8 mouse cellular contexts compared by ENCODE assay signal in genomic region chr14:21831830-21832403, GRCm38 (mm10). TPM values are rescaled to one million over a fixed set of nuclear protein-coding genes. Genes with fewer than 3 reads are reported as not detected.
DNase-seq lines count a peak whose midpoint lies in the region; ATAC-seq and TF ChIP-seq lines count a peak whose summit lies in the region.

No protein-coding gene starts in this region.

- H3K4me2 ChIP-seq in hindbrain, embryonic 16.5 days (ENCODE audit: low read length), result peak overlapping the region; percentile 92
- H3K4me2 ChIP-seq in lung, postnatal 0 days (replicated peaks; ENCODE audit: low read depth, low read length), result peak overlapping the region; percentile 55

- peak overlapping the region; percentile 87 for H3K4me3 ChIP-seq in brown adipose tissue, adult 24 weeks (ENCODE audit: insufficient read depth, low read depth, low read length)
- peak overlapping the region; percentile 98 for H3K4me3 ChIP-seq in hindbrain, embryonic 16.5 days (ENCODE audit: low read length)
- H3K4me3 ChIP-seq in lung, postnatal 0 days (ENCODE audit: low read depth, low read length), result peak overlapping the region; percentile 91

- H3K27ac ChIP-seq in brown adipose tissue, adult 24 weeks (replicated peaks; ENCODE audit: low read depth, low read length), result peak overlapping the region; percentile 99
- H3K27ac ChIP-seq in hindbrain, embryonic 16.5 days (ENCODE audit: low read depth, low read length), result peak overlapping the region; percentile 89
- H3K27ac ChIP-seq in lung, postnatal 0 days (ENCODE audit: low read length), result peak overlapping the region; percentile 92

- H3K27me3 ChIP-seq in hindbrain, embryonic 16.5 days (replicated peaks; ENCODE audit: control insufficient read depth, insufficient read depth, low read length), result no peaks in the 10 kb centered on the region
- H3K27me3 ChIP-seq in lung, postnatal 0 days (replicated peaks; ENCODE audit: insufficient read depth, low read length), result no peaks in the 10 kb centered on the region

- H3K9me3 ChIP-seq in hindbrain, embryonic 16.5 days (ENCODE audit: control insufficient read depth, low read length), result no peaks in the 10 kb centered on the region
- no peaks in the 10 kb centered on the region for H3K9me3 ChIP-seq in lung, postnatal 0 days (ENCODE audit: low read length)

- peaks cover 13% of the 10 kb centered on the region; the same call in 1 of the 2 replicates for H3K4me1 ChIP-seq in brown adipose tissue, adult 24 weeks (ENCODE audit: control insufficient read depth, insufficient read depth, insufficient read length, low read length)
- H3K4me1 ChIP-seq in hindbrain, embryonic 16.5 days (ENCODE audit: control insufficient read depth, insufficient read depth, low read depth, low read length), result peaks cover 24% of the 10 kb centered on the region
- peaks cover 4% of the 10 kb centered on the region; the same call in 1 of the 2 replicates for H3K4me1 ChIP-seq in lung, postnatal 0 days (ENCODE audit: insufficient read depth, low read depth, low read length)

- no peak; the same call in 1 of the 2 replicates for ATAC-seq in hindbrain, embryonic 16.5 days
- ATAC-seq in lung, postnatal 0 days, result 0 out of 2 replicates have a peak, but pooled peaks have one; percentile 1
- ATAC-seq in inflammation-experienced regulatory T-cells, adult 6 months, result no peak

- H3K36me3 ChIP-seq in hindbrain, embryonic 16.5 days (ENCODE audit: control insufficient read depth, insufficient read depth, low read length), result peaks cover 13% of the 10 kb centered on the region; the same call in 1 of the 2 replicates
- H3K36me3 ChIP-seq in lung, postnatal 0 days (ENCODE audit: insufficient read depth, low read length), result peaks cover 5% of the 10 kb centered on the region; the same call in 1 of the 2 replicates

- WGBS in hindbrain, embryonic 16.5 days, result 1% methylated on average over 28 of the region's 28 CpGs
- WGBS in lung, postnatal 0 days, result under 1% methylated on average over 28 of the region's 28 CpGs

- intact Hi-C loops in left cerebral cortex, postnatal 36 days (cut with DNase I), result loop anchor here (5.0 kb wide), 1 partner anchor 80 kb away; the partner anchor contains the start of genes Dusp13 and Samd8

- no peak for TF ChIP-seq EP300 in lung, postnatal 0 days (IDR thresholded peaks at IDR 0.05)

- DNase-seq in kidney, adult 11 months, result peak; percentile 50
- DNase-seq in kidney, postnatal 14 days, result no peak
- DNase-seq in lung, postnatal 0 days (ENCODE audit: low spot score), result peak; percentile 81
- DNase-seq in left cerebral cortex, postnatal 36 days (ENCODE audit: low spot score in 2 of 2), result no peak
- DNase-seq in right cerebral cortex, adult 2 months (ENCODE audit: low spot score in 2 of 2), result no peak

- 0 out of 2 replicates have a peak, but pooled peaks have one; percentile 1 for TF ChIP-seq CTCF in lung, postnatal 0 days (IDR thresholded peaks at IDR 0.05)

- H3K9ac ChIP-seq in hindbrain, embryonic 16.5 days (ENCODE audit: low read depth, low read length), result peak overlapping the region; percentile 81
- H3K9ac ChIP-seq in lung, postnatal 0 days (replicated peaks; ENCODE audit: low read depth), result peak overlapping the region; percentile 74

RNA-seq across cellular contexts. Expression of gene Vdac2, which starts 6.9 kb away (rescaled TPM):
- polyA plus RNA-seq in brown adipose tissue, adult 24 weeks (2012; ENCODE audit: insufficient read depth, insufficient read length, missing spikeins), result 276 and 351 TPM in 2 replicates
- polyA plus RNA-seq in hindbrain, embryonic 16.5 days (2015; fragmentation: Nextera tagmentation; extraction: Ambion mirVana), result 300 and 327 TPM in 2 replicates
- polyA plus RNA-seq in lung, postnatal 0 days (2015; fragmentation: Nextera tagmentation; extraction: Ambion mirVana), result 220 and 221 TPM in 2 replicates
- polyA plus RNA-seq in inflammation-experienced regulatory T-cells, adult 6 months (2017; shearing (Covaris generic)), result 100 to 1,000 TPM; 242 to 259 (median 244) TPM
- total RNA-seq in left cerebral cortex, postnatal 36 days (2021), result 100 to 1,000 TPM; 209 to 217 TPM

RNA-seq across cellular contexts. Expression of gene Comtd1, which starts 16.9 kb away (rescaled TPM):
- 27.9 and 37.4 TPM in 2 replicates for polyA plus RNA-seq in brown adipose tissue, adult 24 weeks (2012; ENCODE audit: insufficient read depth, insufficient read length, missing spikeins)
- 59.2 and 68.9 TPM in 2 replicates for polyA plus RNA-seq in hindbrain, embryonic 16.5 days (2015; fragmentation: Nextera tagmentation; extraction: Ambion mirVana)
- polyA plus RNA-seq in lung, postnatal 0 days (2015; fragmentation: Nextera tagmentation; extraction: Ambion mirVana), result 13.0 and 14.7 TPM in 2 replicates
- 10 to 100 TPM; 15.0 to 21.0 (median 18.2) TPM for polyA plus RNA-seq in inflammation-experienced regulatory T-cells, adult 6 months (2017; shearing (Covaris generic))
- 10 to 100 TPM; 25.5 to 31.1 TPM for total RNA-seq in left cerebral cortex, postnatal 36 days (2021)

Comparison
In these comparisons a context has a peak if more than half of its experiments do, and no peak if none do; other contexts are left out.
1. DNase-seq: peak in kidney, adult 11 months (single experiment) and lung, postnatal 0 days (single experiment); none in kidney, postnatal 14 days (single experiment), left cerebral cortex, postnatal 36 days (0 of 2) and right cerebral cortex, adult 2 months (0 of 2).
2. Peak in every context shown above with its lines, with median percentiles within 50 percentile points of each other: H3K27ac ChIP-seq and H3K4me3 ChIP-seq.